Mouse (Mus musculus) embryonic facial prominence, embryonic 12.5 days (tissue): Measurements from ENCODE around the gene Ccdc115. TPM values are rescaled to one million over a fixed set of nuclear protein-coding genes. Genes with fewer than 3 reads are reported as not detected.

Source experiments
- ATAC-seq: fragments of 200-750 bp; cut with Nextera tagmentation; 2 replicates; pipeline ENCODE4 v1.8.0; 2017; ENCODE audit not compliant: insufficient number of reproducible peaks, insufficient read depth, low FRiP score, low TSS enrichment
- H3K27ac ChIP-seq: fragments of 300-500 bp; sonication (generic); 2 replicates; pipeline ENCODE4 v1.5.1; 2016; ENCODE audit warnings: mild to moderate bottlenecking
- H3K27me3 ChIP-seq: fragments of 300-500 bp; sonication (generic); 2 replicates; pipeline ENCODE4 v1.6.1; 2016; ENCODE audit warnings: mild to moderate bottlenecking, moderate library complexity
- H3K36me3 ChIP-seq: fragments of 300-500 bp; sonication (generic); 2 replicates; pipeline ENCODE4 v1.6.1; 2016; ENCODE audit warnings: mild to moderate bottlenecking
- H3K4me1 ChIP-seq: fragments of 300-500 bp; sonication (generic); 2 replicates; pipeline ENCODE4 v1.6.1; 2016
- H3K4me2 ChIP-seq: fragments of 300-500 bp; sonication (generic); replicated peaks from 2 replicates; pipeline ENCODE4 v1.6.1; 2016; ENCODE audit warnings: mild to moderate bottlenecking, moderate library complexity
- H3K4me3 ChIP-seq: fragments of 300-500 bp; sonication (generic); 2 replicates; pipeline ENCODE4 v1.5.1; 2016; ENCODE audit warnings: mild to moderate bottlenecking
- H3K9ac ChIP-seq: fragments of 300-500 bp; sonication (generic); 2 replicates; pipeline ENCODE4 v1.6.1; 2016; ENCODE audit warnings: mild to moderate bottlenecking, moderate library complexity
- H3K9me3 ChIP-seq: fragments of 300-500 bp; sonication (generic); 2 replicates; pipeline ENCODE4 v1.6.1; 2016; ENCODE audit warnings: mild to moderate bottlenecking, moderate library complexity
- WGBS: fragments of 180-500 bp; shearing (Covaris S2); methylation state at CpG from one replicate; pipeline ENCODE4 v1.1.7; 2016; 5-methylcytosine and 5-hydroxymethylcytosine counted together
- microRNA-seq: library from miRNA; unstranded; fragments of <30 nt; microRNA quantifications from one replicate; pipeline ENCODE4, GENCODE M21; 2017
- polyA plus RNA-seq: library from polyadenylated mRNA; unstranded; fragments of >200 nt; fragmentation: Nextera tagmentation; extraction: Ambion mirVana; gene quantifications from 2 replicates; pipeline ENCODE4 v1.2.1, GENCODE M21; 2016

The Ccdc115 gene
- polyA plus RNA-seq, 1 experiment from 2014 or later, result 52.1 TPM

DNA sequence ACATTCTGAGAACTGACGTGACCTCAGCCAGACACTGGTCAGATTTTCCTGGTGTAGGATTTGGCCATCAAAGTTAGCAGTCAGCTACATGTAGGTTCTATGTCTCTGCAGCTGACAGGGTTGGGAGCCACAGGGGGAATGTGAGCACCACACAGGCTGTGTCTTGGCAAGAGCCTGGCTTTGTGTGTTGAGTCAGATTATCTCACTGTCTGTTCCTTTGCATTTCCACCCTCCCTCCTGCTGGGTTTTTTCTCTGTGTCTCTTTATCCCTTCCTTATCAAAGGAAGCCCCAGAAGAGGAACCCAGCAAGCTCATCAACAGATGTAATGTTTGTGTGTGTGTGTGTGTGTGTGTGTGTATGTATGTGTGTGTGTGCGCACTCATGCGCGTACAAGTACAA lies 43.2 kb downstream of the Ccdc115 start:
- 92% methylated on average over 4 of the region's 4 CpGs for WGBS

GRCm38 (mm10) chr1:34389234-34389891 lies 50.1 kb downstream of the Ccdc115 start:
- no peaks in the 10 kb centered on the region for H3K27me3 ChIP-seq
- H3K9me3 ChIP-seq, result no peaks in the 10 kb centered on the region
- no peaks in the 10 kb centered on the region for H3K4me1 ChIP-seq
- H3K27ac ChIP-seq, result no peak overlapping the region
- no peak for ATAC-seq
- H3K4me3 ChIP-seq, result no peak overlapping the region
- no peak overlapping the region for H3K4me2 ChIP-seq
- no peak overlapping the region for H3K9ac ChIP-seq
- H3K36me3 ChIP-seq, result no peaks in the 10 kb centered on the region
- WGBS, result 77% methylated on average over 6 of the region's 6 CpGs

More for the DNA sequence above, 43.2 kb downstream of the Ccdc115 start:
- no peak overlapping the region for H3K27ac ChIP-seq
- H3K9ac ChIP-seq, result no peak overlapping the region
- H3K9me3 ChIP-seq, result no peaks in the 10 kb centered on the region
- H3K36me3 ChIP-seq, result no peaks in the 10 kb centered on the region
- ATAC-seq, result no peak
- H3K27me3 ChIP-seq, result no peaks in the 10 kb centered on the region
- H3K4me1 ChIP-seq, result no peaks in the 10 kb centered on the region
- no peak overlapping the region for H3K4me3 ChIP-seq
- H3K4me2 ChIP-seq, result no peak overlapping the region

DNA sequence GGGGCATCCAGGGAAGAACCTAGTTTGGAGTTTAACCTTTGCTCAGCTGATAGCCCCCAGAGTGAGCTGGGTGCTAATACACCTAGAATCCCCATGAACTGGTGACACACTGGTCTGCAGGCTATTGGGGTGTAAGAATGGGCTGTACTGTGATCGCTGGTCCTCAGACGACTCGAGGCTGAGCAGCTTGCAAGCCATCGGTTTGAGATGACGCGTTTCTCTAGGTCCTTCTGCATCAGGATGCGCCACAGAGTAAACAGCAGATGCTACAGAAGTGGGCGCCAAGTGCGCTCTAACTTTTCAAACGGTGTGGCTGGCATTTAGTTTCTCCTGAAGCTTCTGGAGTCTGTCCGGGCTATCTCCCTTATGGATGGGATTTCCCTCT lies 50.6 kb downstream of the Ccdc115 start:
- no peak overlapping the region for H3K27ac ChIP-seq
- ATAC-seq, result no peak
- no peak overlapping the region for H3K4me2 ChIP-seq
- no peaks in the 10 kb centered on the region for H3K4me1 ChIP-seq
- no peaks in the 10 kb centered on the region for H3K27me3 ChIP-seq
- H3K9me3 ChIP-seq, result no peaks in the 10 kb centered on the region
- no peak overlapping the region for H3K9ac ChIP-seq
- no peaks in the 10 kb centered on the region for H3K36me3 ChIP-seq
- H3K4me3 ChIP-seq, result no peak overlapping the region
- 93% methylated on average over 11 of the region's 11 CpGs for WGBS

DNA sequence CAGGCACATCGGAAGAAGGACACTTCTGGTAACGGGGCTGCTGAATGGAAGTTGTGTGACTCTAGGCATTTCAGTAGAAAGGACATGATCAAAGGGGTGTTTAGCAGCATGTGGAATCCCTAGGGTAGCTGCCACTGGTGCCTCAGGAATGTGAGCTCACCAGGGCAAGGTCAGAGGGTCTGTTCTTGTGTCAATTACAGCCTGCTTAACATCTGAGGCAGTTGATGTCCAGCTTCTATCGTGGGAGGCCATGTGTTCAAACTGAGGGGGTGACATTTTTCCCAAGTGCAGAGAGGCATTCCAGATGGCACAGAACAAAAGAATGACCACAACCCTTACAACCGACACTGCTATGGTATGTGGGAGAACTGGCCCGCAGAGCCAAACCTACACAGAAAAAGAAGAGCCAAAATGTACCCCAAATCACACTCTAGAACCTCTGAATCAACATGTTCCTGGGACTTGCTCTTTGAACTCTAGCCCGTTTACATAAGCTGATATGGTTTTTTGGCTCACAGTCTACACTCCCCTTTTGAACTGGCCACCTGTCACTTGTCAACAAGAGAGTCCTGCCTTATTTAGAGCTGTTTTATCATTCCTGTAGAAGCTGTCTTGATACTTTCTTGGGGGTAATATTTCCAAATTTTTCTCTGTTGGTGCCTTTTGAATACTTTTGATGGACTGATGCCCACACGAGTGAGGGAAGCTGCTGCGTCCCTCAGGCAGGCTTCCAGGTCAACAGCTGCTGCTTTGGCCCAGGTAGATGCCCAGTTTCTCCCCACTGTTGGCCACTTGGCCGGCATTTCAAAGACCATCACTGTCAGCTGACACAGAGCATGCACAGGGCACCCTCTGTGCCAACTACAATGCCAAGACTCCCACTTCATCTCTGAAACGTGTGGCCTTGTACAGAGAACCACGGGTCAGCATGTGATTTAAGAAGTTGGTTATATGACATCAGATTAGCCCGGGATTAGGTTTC lies 51.8 kb downstream of the Ccdc115 start:
- Histone ChIP-seq H3K9ac (no peak overlapping the region), H3K4me1 (no peaks in the 10 kb centered on the region), H3K9me3 (no peaks in the 10 kb centered on the region), H3K27ac (no peak overlapping the region), H3K4me2 (no peak overlapping the region), H3K27me3 (no peaks in the 10 kb centered on the region), H3K4me3 (no peak overlapping the region), H3K36me3 (no peaks in the 10 kb centered on the region)
- 61% methylated on average over 12 of the region's 12 CpGs for WGBS
- no peak for ATAC-seq

Small RNA genes within 50 kb of the gene (microRNA-seq; reads per million reads assigned to microRNA genes)
- gene Mir5103, result 5.4 reads per million, percentile 20 among the genes with 10 or more reads in this experiment

Other genes starting within 250 kb of the Ccdc115 start
- gene Imp4, start 179 bp upstream of the Ccdc115 start, polyA plus RNA-seq, result 88.4 and 90.3 TPM in 2 replicates
- 9.9 and 14.1 TPM in 2 replicates for gene Ptpn18, start 20.1 kb upstream of the Ccdc115 start, polyA plus RNA-seq
- gene Prss39, start 58.7 kb upstream of the Ccdc115 start, polyA plus RNA-seq, result not detected in 2 replicates
- 0.22 and 0.36 TPM in 2 replicates for gene Cfc1, start 96.0 kb upstream of the Ccdc115 start, polyA plus RNA-seq
- not detected in 2 replicates for gene Prss40, start 121.3 kb upstream of the Ccdc115 start, polyA plus RNA-seq
- 0.87 and 1.5 TPM in 2 replicates for gene Amer3, start 140.0 kb upstream of the Ccdc115 start, polyA plus RNA-seq